In genomic region chr15:62436631-62437030, GRCm38 (mm10) we compare ENCODE assay signal across 13 mouse cellular contexts.
DNase-seq lines count a peak whose midpoint lies in the region.
"Had no signal": no experiment of that assay in that cellular context is flagged by ENCODE, and none has a peak within 500 bp of the region (broad histone marks: within the 10 kb centered on the region; RNA-seq: fewer than 3 reads in every experiment).

No protein-coding gene starts in this region.

- DNase-seq in R1 (ENCODE audit: low read depth, low spot score) = peak; percentile 23
- peak; percentile 10 for DNase-seq in brain, adult 2 months (ENCODE audit: low read depth, low spot score)
- peak; percentile 96 for DNase-seq in gonadal fat pad, adult 2 months (ENCODE audit: low read depth)
- no peak for DNase-seq in frontal cortex, postnatal 10 days (ENCODE audit: low spot score in 2 of 2)
- no peak for DNase-seq in liver
- DNase-seq: adrenal gland, adult 8-10 months; adrenal gland, postnatal 14 days; adrenal gland, postnatal 36 days; cerebellum, adult 11-12 months; cerebellum, adult 2 months; cerebellum, adult 9-10 months; cerebellum, postnatal 10 days; cerebellum, postnatal 25 days had no signal

Comparison
In these comparisons a context has a peak if more than half of its experiments do, and no peak if none do; other contexts are left out.
1. DNase-seq: peak in R1 (single experiment), brain, adult 2 months (single experiment) and gonadal fat pad, adult 2 months (single experiment); none in frontal cortex, postnatal 10 days (0 of 2) and liver (single experiment).